Mouse (Mus musculus) heart, adult 2 months (tissue): ENCODE measurements at regions not wholly inside any gene's neighbourhood (a gene's known extent, or its start where the extent isn't known, plus 50 kb on each side); places are given as distances from the start of the nearest gene placed in this dataset.

Experiments used
- DNase-seq, 2 experiments: peaks; one replicate each; pipeline ENCODE4 v3.0.0; 2021
- H3K27ac ChIP-seq: fragments of 200-600 bp; 2 replicates; pipeline ENCODE4 v1.8.1; 2022
- H3K27me3 ChIP-seq: fragments of 200-500 bp; 2 replicates; pipeline ENCODE4 v1.6.1; 2012; ENCODE audit warnings: mild to moderate bottlenecking, low read length, inconsistent platforms, mixed read lengths; ENCODE audit not compliant: control insufficient read depth, insufficient read depth
- H3K36me3 ChIP-seq: fragments of 200-500 bp; 2 replicates; pipeline ENCODE4 v1.6.1; 2012; ENCODE audit warnings: low read length, inconsistent platforms; ENCODE audit not compliant: control insufficient read depth, insufficient read depth
- H3K4me1 ChIP-seq: fragments of 200-500 bp; 2 replicates; pipeline ENCODE4 v1.6.1; 2011; ENCODE audit warnings: low read length; ENCODE audit not compliant: control insufficient read depth, insufficient read depth
- H3K4me3 ChIP-seq: fragments of 200-600 bp; 2 replicates; pipeline ENCODE4 v1.8.1; 2022
- H3K79me2 ChIP-seq: fragments of 200-500 bp; replicated peaks from 2 replicates; pipeline ENCODE4 v1.6.1; 2012; ENCODE audit warnings: mild to moderate bottlenecking, inconsistent platforms, low read length, moderate library complexity, mixed read lengths; ENCODE audit not compliant: control insufficient read depth, insufficient read depth
- H3K9ac ChIP-seq: fragments of 200-500 bp; 2 replicates; pipeline ENCODE4 v1.6.1; 2012; ENCODE audit warnings: low read depth, mild to moderate bottlenecking, control low read depth, inconsistent platforms, low read length, mixed read lengths
- CTCF ChIP-seq: fragments of 200-600 bp; IDR thresholded peaks from 2 replicates; pipeline ENCODE4 v1.8.1; 2022; ENCODE audit warnings: antibody characterized with exemption, mild to moderate bottlenecking, moderate library complexity
- EP300 ChIP-seq: fragments of 200-500 bp; IDR thresholded peaks from 2 replicates; pipeline ENCODE4 v1.6.1; 2011; ENCODE audit warnings: low read depth, low read length, control low read depth; ENCODE audit not compliant: insufficient read depth
- POLR2A ChIP-seq: fragments of 200-500 bp; IDR thresholded peaks from 2 replicates; pipeline ENCODE4 v1.6.1; 2011; ENCODE audit warnings: mild to moderate bottlenecking, low read depth, low read length, control low read depth; ENCODE audit not compliant: insufficient read depth
- WGBS: fragments of 180-500 bp; shearing (Covaris S2); methylation state at CpG from one replicate; pipeline ENCODE4 v1.1.7; 2018; 5-methylcytosine and 5-hydroxymethylcytosine counted together
- intact Hi-C: fragments of 180-260 bp; cut with DNase I; formaldehyde crosslinking; loops from one replicate; pipeline ENCODE4 v1.15.1; 2025

GRCm38 (mm10) chr7:72496933-72497631 lies 190.7 kb upstream of the Mctp2 start:
- TF ChIP-seq POLR2A (no peak), EP300 (no peak), CTCF (no peak)
- 62% methylated on average over 7 of the region's 7 CpGs for WGBS

GRCm38 (mm10) chr7:72498562-72499230 lies 192.3 kb upstream of the Mctp2 start:
- DNase-seq: peak; percentile 38 to 45
- TF ChIP-seq EP300: no peak
- no peak for TF ChIP-seq POLR2A
- no peak for TF ChIP-seq CTCF
- intact Hi-C loops: no loop called here
- no peak overlapping the region for H3K27ac ChIP-seq
- H3K79me2 ChIP-seq: no peaks in the 10 kb centered on the region
- no peak overlapping the region for H3K9ac ChIP-seq
- H3K36me3 ChIP-seq: no peaks in the 10 kb centered on the region
- no peaks in the 10 kb centered on the region for H3K4me1 ChIP-seq
- H3K4me3 ChIP-seq: no peak overlapping the region
- H3K27me3 ChIP-seq: no peaks in the 10 kb centered on the region
- 40% methylated on average over 4 of the region's 4 CpGs for WGBS

More at GRCm38 (mm10) chr7:72496933-72497631, 190.7 kb upstream of the Mctp2 start:
- Histone ChIP-seq H3K4me3 (no peak overlapping the region), H3K9ac (no peak overlapping the region), H3K4me1 (no peaks in the 10 kb centered on the region), H3K27me3 (no peaks in the 10 kb centered on the region), H3K79me2 (no peaks in the 10 kb centered on the region), H3K27ac (no peak overlapping the region), H3K36me3 (no peaks in the 10 kb centered on the region)
- DNase-seq: no peak
- intact Hi-C loops: no loop called here

- no peak for DNase-seq
- WGBS: 76% methylated on average over 5 of the region's 5 CpGs
- intact Hi-C loops: no loop called here
- no peak overlapping the region for H3K9ac ChIP-seq
- no peak overlapping the region for H3K4me3 ChIP-seq
- no peaks in the 10 kb centered on the region for H3K27me3 ChIP-seq
- no peaks in the 10 kb centered on the region for H3K79me2 ChIP-seq
- TF ChIP-seq CTCF: no peak
- no peak for TF ChIP-seq EP300
- no peak for TF ChIP-seq POLR2A
- H3K27ac ChIP-seq: no peak overlapping the region
- H3K36me3 ChIP-seq: no peaks in the 10 kb centered on the region
- no peaks in the 10 kb centered on the region for H3K4me1 ChIP-seq
These were observed 193.4 kb upstream of the Mctp2 start for GRCm38 (mm10) chr7:72499788-72500187.

- Histone ChIP-seq H3K27ac (no peak overlapping the region), H3K36me3 (no peaks in the 10 kb centered on the region), H3K79me2 (no peaks in the 10 kb centered on the region), H3K9ac (no peak overlapping the region), H3K27me3 (no peaks in the 10 kb centered on the region), H3K4me1 (no peaks in the 10 kb centered on the region), H3K4me3 (no peak overlapping the region)
- DNase-seq: no peak
- no peak for TF ChIP-seq CTCF
- TF ChIP-seq POLR2A: no peak
- TF ChIP-seq EP300: no peak
- intact Hi-C loops: no loop called here
- 79% methylated on average over 3 of the region's 3 CpGs for WGBS
These were observed 193.8 kb upstream of the Mctp2 start for GRCm38 (mm10) chr7:72500190-72500589.

GRCm38 (mm10) chr7:72500996-72501395 lies 194.6 kb upstream of the Mctp2 start:
- intact Hi-C loops: no loop called here
- Histone ChIP-seq H3K27me3 (no peaks in the 10 kb centered on the region), H3K36me3 (no peaks in the 10 kb centered on the region), H3K4me3 (no peak overlapping the region), H3K79me2 (no peaks in the 10 kb centered on the region), H3K9ac (no peak overlapping the region), H3K4me1 (no peaks in the 10 kb centered on the region), H3K27ac (no peak overlapping the region)
- no peak for DNase-seq
- TF ChIP-seq CTCF (no peak), POLR2A (no peak), EP300 (no peak)
- WGBS: 68% methylated on average over 6 of the region's 6 CpGs

- no peaks in the 10 kb centered on the region for H3K4me1 ChIP-seq
- H3K36me3 ChIP-seq: no peaks in the 10 kb centered on the region
- no peak overlapping the region for H3K9ac ChIP-seq
- no peaks in the 10 kb centered on the region for H3K27me3 ChIP-seq
- no peak for DNase-seq
- H3K27ac ChIP-seq: no peak overlapping the region
- intact Hi-C loops: no loop called here
- no peak overlapping the region for H3K4me3 ChIP-seq
- 84% methylated on average over 3 of the region's 3 CpGs for WGBS
- H3K79me2 ChIP-seq: no peaks in the 10 kb centered on the region
- TF ChIP-seq POLR2A (no peak), CTCF (no peak), EP300 (no peak)
These were observed 195.0 kb upstream of the Mctp2 start for GRCm38 (mm10) chr7:72501431-72501830.
